Mouse (Mus musculus) cerebellum, adult 11-12 months (tissue): Measurements from ENCODE around the gene Ranbp1.
"Not testable (repeated sequence)": the region's sequence is repeated elsewhere in the genome, so short reads cannot be mapped to it uniquely, and the experiment has no call there.

Source experiments
- DNase-seq: peaks from one replicate; pipeline ENCODE4 v3.0.0; 2022

The Ranbp1 gene

DNA sequence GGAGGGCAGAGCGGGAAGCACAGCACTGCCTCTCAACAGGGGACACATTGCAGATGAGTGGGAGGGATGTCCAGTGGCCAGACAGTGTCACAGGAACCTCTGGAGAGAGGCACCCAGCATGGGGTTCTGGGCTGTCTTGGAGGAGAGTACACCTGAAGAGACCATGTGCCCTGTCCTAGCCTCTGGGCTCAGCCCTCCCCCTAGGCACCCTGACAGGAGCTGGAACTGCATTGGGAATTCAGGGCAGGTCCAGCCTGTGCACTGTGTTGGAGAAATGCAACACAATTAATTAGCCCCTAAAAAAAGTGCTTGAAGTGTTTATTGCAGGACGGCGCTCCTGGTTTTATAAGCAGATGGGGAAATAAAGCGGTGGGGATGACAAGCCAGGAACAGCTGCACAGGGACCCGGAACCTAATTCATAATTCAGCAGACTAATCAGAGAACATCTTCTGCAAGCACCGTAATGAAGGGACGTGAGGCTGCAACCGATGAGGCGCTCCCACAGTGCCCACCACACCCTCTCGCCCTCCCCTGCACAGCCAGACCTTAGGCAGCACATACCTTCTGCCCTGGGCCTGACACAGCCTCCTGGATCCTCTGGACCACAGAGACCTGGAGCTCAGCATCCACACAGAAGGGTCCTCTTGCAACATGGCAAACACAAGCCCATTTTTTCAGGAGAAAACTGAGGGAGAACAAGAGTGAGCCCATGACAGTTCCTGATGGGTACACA is 50.0 kb downstream of the Ranbp1 start:
- DNase-seq = no peak

GRCm38 (mm10) chr16:18197881-18198280 is 50.7 kb downstream of the Ranbp1 start:
- no peak for DNase-seq

DNA sequence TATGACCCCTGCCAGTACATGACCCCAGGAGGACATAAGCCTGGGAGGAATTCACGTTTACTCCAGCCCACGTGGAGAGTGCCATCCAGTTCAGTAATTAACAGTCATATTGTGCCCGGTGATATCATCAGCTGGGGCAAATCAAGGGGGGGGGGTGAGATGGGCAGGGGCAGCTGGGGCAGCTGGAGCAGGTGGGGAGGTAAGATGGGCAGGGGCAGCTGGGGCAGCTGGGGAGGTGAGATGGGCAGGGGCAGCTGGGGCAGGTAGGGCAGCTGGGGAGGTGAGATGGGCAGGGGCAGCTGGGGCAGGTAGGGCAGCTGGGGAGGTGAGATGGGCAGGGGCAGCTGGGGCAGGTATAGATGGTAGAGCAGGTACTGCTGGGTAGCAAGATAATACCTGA is 53.0 kb downstream of the Ranbp1 start:
- not testable (repeated sequence) for DNase-seq

GRCm38 (mm10) chr16:18195068-18195467 is 53.5 kb downstream of the Ranbp1 start:
- no peak for DNase-seq

GRCm38 (mm10) chr16:18194208-18194985 is 54.1 kb downstream of the Ranbp1 start:
- DNase-seq = no peak

DNA sequence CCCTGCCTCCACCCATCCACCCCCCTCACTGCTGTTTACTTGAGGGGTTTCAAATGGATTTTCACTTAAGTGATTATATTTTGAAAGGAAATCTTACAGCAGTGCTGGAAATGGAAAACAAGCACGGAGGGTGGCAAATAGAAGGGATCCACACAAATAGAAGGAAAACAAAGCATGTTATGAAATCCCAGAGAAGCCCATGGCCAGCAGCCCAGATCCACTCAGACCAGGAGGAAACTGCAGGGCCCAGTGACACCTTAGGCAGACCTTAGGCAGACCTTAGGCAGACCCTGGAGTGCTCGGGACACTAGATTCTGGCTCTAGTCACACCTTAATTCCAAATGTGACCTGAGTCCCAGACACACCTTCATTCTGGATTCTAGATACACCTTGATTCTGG is 57.5 kb downstream of the Ranbp1 start:
- no peak for DNase-seq
